Mouse (Mus musculus): Measurements from ENCODE around the gene Crhr1. TPM values are rescaled to one million over a fixed set of nuclear protein-coding genes. Genes with fewer than 3 reads are reported as not detected.

Gene Crhr1
- polyA plus RNA-seq, 1 experiment from 2014 or later, result 0.51 TPM

DNA sequence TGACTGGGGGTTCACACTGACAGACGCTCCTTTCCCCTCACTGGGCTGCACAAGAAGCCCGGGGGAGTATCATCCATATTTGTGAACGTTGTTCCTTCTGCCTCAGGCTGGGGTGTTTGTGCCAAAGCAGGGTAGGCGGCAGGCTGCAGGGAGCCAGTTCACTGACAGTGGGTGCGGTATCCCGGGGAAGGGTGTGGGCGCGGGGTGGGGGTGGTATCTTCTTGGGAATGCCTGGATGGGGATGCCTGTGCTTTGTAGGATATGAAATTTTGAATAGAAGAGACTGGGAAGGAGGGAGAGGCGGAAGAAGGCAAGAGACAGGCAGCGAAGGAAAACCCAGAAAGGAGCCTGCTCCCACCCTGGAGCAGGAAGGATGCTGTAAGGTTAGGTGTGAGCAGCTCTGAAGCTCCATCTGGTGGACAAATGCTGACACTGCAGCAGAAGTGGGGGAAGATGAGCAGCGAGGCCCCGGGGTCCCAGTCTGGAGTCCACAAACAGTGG is 38.7 kb downstream of the Crhr1 start:
- H3K9ac ChIP-seq (replicated peaks), result no peak overlapping the region
- H3K4me3 ChIP-seq, result no peak overlapping the region
- 39% methylated on average over 12 of the region's 12 CpGs for WGBS
- no peaks in the 10 kb centered on the region for H3K36me3 ChIP-seq
- H3K4me2 ChIP-seq (replicated peaks), result peak overlapping the region; percentile 13; the same call in 1 of the 2 replicates
- H3K9me3 ChIP-seq, result no peaks in the 10 kb centered on the region
- no peaks in the 10 kb centered on the region for H3K4me1 ChIP-seq
- peaks cover 17% of the 10 kb centered on the region for H3K27me3 ChIP-seq
- peak; percentile 49 for ATAC-seq (ENCODE audit: low FRiP score, low read depth)
- no peak overlapping the region for H3K27ac ChIP-seq (replicated peaks)

- ATAC-seq (ENCODE audit: low FRiP score, low read depth), result no peak
These were observed 46.2 kb downstream of the Crhr1 start for GRCm38 (mm10) chr11:104178893-104179292.

GRCm38 (mm10) chr11:104179804-104180203 is 47.1 kb downstream of the Crhr1 start:
- Histone ChIP-seq H3K9ac (replicated peaks) (no peak overlapping the region), H3K4me3 (no peak overlapping the region), H3K4me2 (replicated peaks) (no peak overlapping the region), H3K4me1 (no peaks in the 10 kb centered on the region; the same call in 1 of the 2 replicates), H3K27me3 (no peaks in the 10 kb centered on the region), H3K9me3 (no peaks in the 10 kb centered on the region), H3K27ac (replicated peaks) (no peak overlapping the region), H3K36me3 (no peaks in the 10 kb centered on the region)
- WGBS, result 73% methylated on average over 5 of the region's 5 CpGs
- ATAC-seq (ENCODE audit: low FRiP score, low read depth), result no peak

More at GRCm38 (mm10) chr11:104178893-104179292, 46.2 kb downstream of the Crhr1 start:
- H3K4me3 ChIP-seq, result no peak overlapping the region
- no peaks in the 10 kb centered on the region; the same call in 1 of the 2 replicates for H3K4me1 ChIP-seq
- no peak overlapping the region for H3K9ac ChIP-seq (replicated peaks)
- H3K9me3 ChIP-seq, result no peaks in the 10 kb centered on the region
- H3K27ac ChIP-seq (replicated peaks), result no peak overlapping the region
- no peak overlapping the region for H3K4me2 ChIP-seq (replicated peaks)
- H3K36me3 ChIP-seq, result no peaks in the 10 kb centered on the region
- 41% methylated on average over 7 of the region's 7 CpGs for WGBS
- no peaks in the 10 kb centered on the region for H3K27me3 ChIP-seq

DNA sequence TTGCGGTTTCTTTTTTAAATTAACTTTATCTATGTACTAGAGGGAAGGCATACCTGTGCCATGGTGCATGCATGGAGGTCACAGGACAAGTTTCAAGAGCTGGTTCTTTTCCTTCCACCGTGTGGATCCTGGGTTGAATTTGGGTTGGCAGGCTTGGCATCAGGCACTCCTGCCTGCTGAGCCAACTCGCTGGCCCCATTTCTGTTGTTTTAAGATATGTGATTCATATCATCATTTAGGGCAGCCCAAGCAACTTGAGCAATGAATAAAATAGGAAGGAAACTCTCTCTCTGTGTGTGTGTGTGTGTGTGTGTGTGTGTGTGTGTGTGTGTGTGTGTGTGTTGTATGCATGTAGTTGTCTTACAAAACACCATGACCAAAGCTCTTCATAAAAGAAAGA is 49.5 kb downstream of the Crhr1 start:
- 78% methylated on average over 3 of the region's 3 CpGs for WGBS
- Histone ChIP-seq H3K27ac (replicated peaks) (no peak overlapping the region), H3K9me3 (no peaks in the 10 kb centered on the region), H3K4me2 (replicated peaks) (no peak overlapping the region), H3K9ac (replicated peaks) (no peak overlapping the region), H3K27me3 (no peaks in the 10 kb centered on the region), H3K36me3 (no peaks in the 10 kb centered on the region), H3K4me3 (no peak overlapping the region), H3K4me1 (no peaks in the 10 kb centered on the region; the same call in 1 of the 2 replicates)
- ATAC-seq (ENCODE audit: low FRiP score, low read depth), result no peak

GRCm38 (mm10) chr11:104186135-104186836 is 53.6 kb downstream of the Crhr1 start, which contains the start of gene Sppl2c:
Gene Sppl2c (plus strand): TSS chr11:104186327.
- Histone ChIP-seq H3K4me2 (replicated peaks) (no peak within 1 kb of the TSS), H3K36me3 (no peaks in the 10 kb centered on the region), H3K27ac (replicated peaks) (no peak within 1 kb of the TSS), H3K4me3 (no peak within 1 kb of the TSS), H3K4me1 (no peaks in the 10 kb centered on the region), H3K9ac (replicated peaks) (no peak within 1 kb of the TSS), H3K9me3 (no peaks in the 10 kb centered on the region), H3K27me3 (no peaks in the 10 kb centered on the region)
- ATAC-seq (ENCODE audit: low FRiP score, low read depth), result no peak
- 82% methylated on average over 13 of the region's 13 CpGs for WGBS

GRCm38 (mm10) chr11:104186837-104187150 is 54.1 kb downstream of the Crhr1 start:
- Histone ChIP-seq H3K4me2 (replicated peaks) (no peak overlapping the region), H3K9ac (replicated peaks) (no peak overlapping the region), H3K27ac (replicated peaks) (no peak overlapping the region), H3K36me3 (no peaks in the 10 kb centered on the region), H3K4me1 (no peaks in the 10 kb centered on the region), H3K4me3 (no peak overlapping the region), H3K9me3 (no peaks in the 10 kb centered on the region), H3K27me3 (no peaks in the 10 kb centered on the region)
- ATAC-seq (ENCODE audit: low FRiP score, low read depth), result no peak
- 92% methylated on average over 9 of the region's 9 CpGs for WGBS

- Histone ChIP-seq H3K4me2 (replicated peaks) (no peak overlapping the region), H3K9me3 (no peaks in the 10 kb centered on the region), H3K9ac (replicated peaks) (no peak overlapping the region), H3K27ac (replicated peaks) (no peak overlapping the region), H3K36me3 (no peaks in the 10 kb centered on the region), H3K4me1 (no peaks in the 10 kb centered on the region), H3K4me3 (no peak overlapping the region), H3K27me3 (no peaks in the 10 kb centered on the region)
- WGBS, result 94% methylated on average over 10 of the region's 10 CpGs
- no peak for ATAC-seq (ENCODE audit: low FRiP score, low read depth)
These were observed 55.1 kb downstream of the Crhr1 start for GRCm38 (mm10) chr11:104187766-104188165.

- H3K36me3 ChIP-seq, result no peaks in the 10 kb centered on the region
- 74% methylated on average over 2 of the region's 2 CpGs for WGBS
- H3K27ac ChIP-seq (replicated peaks), result no peak overlapping the region
- no peak overlapping the region for H3K4me2 ChIP-seq (replicated peaks)
- H3K4me3 ChIP-seq, result no peak overlapping the region
- H3K9me3 ChIP-seq, result no peaks in the 10 kb centered on the region
- no peak for ATAC-seq (ENCODE audit: low FRiP score, low read depth)
- 0 out of 2 replicates have a peak, but pooled peaks cover 2% of the 10 kb centered on the region for H3K27me3 ChIP-seq
- H3K9ac ChIP-seq (replicated peaks), result no peak overlapping the region
- H3K4me1 ChIP-seq, result no peaks in the 10 kb centered on the region
These were observed 57.4 kb downstream of the Crhr1 start for GRCm38 (mm10) chr11:104190008-104190407.

GRCm38 (mm10) chr11:104195382-104195781 is 62.7 kb downstream of the Crhr1 start:
- peak overlapping the region; percentile 27 for H3K4me2 ChIP-seq (replicated peaks)
- no peak for ATAC-seq (ENCODE audit: low FRiP score, low read depth)
- 73% methylated on average over 11 of the region's 11 CpGs for WGBS

DNA sequence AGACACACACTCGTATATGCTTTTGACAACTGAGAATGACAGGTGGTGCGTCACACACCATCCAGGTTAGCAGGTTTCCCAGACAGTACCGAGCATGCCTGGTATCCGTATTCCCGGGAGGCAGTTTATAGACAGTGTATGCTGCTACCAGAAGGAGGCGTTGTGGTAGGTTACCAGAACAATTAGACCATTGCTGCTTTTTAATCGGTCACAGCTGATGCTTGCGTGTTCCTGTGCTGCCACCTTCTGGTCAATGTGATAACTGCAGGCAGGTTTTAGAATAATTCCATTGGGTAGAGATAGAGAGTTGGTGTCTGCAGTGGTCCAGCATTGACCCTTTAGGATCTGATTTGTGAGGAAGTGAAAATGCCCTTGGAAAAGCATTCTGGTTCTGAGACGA is 63.1 kb downstream of the Crhr1 start:
- peak; percentile 71 for ATAC-seq (ENCODE audit: low FRiP score, low read depth)
- no peak overlapping the region for H3K27ac ChIP-seq (replicated peaks)
- H3K4me1 ChIP-seq, result 0 out of 2 replicates have a peak, but pooled peaks cover 2% of the 10 kb centered on the region
- 8% methylated on average over 9 of the region's 9 CpGs for WGBS
- H3K27me3 ChIP-seq, result peaks cover 13% of the 10 kb centered on the region
- H3K4me2 ChIP-seq (replicated peaks), result peak overlapping the region; percentile 27
- H3K9ac ChIP-seq (replicated peaks), result no peak overlapping the region
- H3K36me3 ChIP-seq, result no peaks in the 10 kb centered on the region
- H3K9me3 ChIP-seq, result no peaks in the 10 kb centered on the region
- H3K4me3 ChIP-seq, result no peak overlapping the region

More at GRCm38 (mm10) chr11:104195382-104195781, 62.7 kb downstream of the Crhr1 start:
- Histone ChIP-seq H3K4me3 (no peak overlapping the region), H3K9me3 (no peaks in the 10 kb centered on the region), H3K9ac (replicated peaks) (no peak overlapping the region), H3K36me3 (no peaks in the 10 kb centered on the region), H3K27me3 (peaks cover 13% of the 10 kb centered on the region), H3K27ac (replicated peaks) (no peak overlapping the region), H3K4me1 (0 out of 2 replicates have a peak, but pooled peaks cover 2% of the 10 kb centered on the region)

DNA sequence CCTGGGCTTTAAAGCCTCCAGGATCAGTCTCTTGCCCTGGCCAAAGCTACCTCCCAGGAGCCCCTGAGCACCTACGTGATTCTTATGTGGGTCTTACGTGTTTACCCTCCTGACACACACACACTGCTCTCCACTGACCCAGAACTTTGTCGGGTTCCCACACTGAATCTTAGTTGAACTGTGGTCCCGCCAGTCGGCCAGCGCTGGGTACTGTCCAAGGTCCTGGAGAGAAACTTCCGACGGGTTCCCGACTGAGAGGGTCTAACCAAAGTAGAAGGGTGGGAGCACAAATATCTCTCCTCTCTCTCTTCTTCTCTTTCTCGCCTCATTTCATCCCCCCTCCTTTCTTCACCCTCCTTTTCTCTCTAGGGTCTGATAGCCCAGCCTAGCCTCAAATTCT is 65.2 kb downstream of the Crhr1 start:
- H3K36me3 ChIP-seq, result no peaks in the 10 kb centered on the region

DNA sequence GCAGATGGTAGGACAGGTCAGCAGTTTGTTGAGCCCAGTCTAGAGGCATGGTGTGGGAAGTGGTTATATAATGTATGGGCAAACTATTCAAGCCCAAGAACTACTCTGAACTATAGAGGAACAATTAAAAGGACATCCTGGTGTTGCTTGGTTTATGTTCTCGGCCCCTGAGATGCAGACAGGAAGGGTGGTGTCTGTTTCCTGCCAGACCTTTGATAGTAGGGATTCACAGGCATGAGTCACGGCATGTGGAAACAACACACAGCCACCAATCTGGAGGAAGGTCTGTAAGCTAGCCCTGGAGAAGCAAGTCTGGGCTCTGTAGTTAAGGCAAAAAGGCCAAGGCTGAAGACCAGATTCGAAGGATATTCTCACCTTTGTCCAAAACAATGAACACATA is 70.6 kb downstream of the Crhr1 start:
- Histone ChIP-seq H3K27ac (replicated peaks) (no peak overlapping the region), H3K4me2 (replicated peaks) (no peak overlapping the region), H3K4me1 (no peaks in the 10 kb centered on the region), H3K4me3 (no peak overlapping the region), H3K9ac (replicated peaks) (no peak overlapping the region), H3K9me3 (peaks cover 13% of the 10 kb centered on the region; the same call in 1 of the 2 replicates), H3K36me3 (no peaks in the 10 kb centered on the region), H3K27me3 (peaks cover 2% of the 10 kb centered on the region; the same call in 1 of the 2 replicates)
- ATAC-seq (ENCODE audit: low FRiP score, low read depth), result no peak
- WGBS, result 89% methylated on average over 3 of the region's 3 CpGs

More for the DNA sequence above, 65.2 kb downstream of the Crhr1 start:
- Histone ChIP-seq H3K4me1 (0 out of 2 replicates have a peak, but pooled peaks cover 2% of the 10 kb centered on the region), H3K27me3 (peaks cover 13% of the 10 kb centered on the region), H3K9ac (replicated peaks) (no peak overlapping the region), H3K9me3 (peaks cover 10% of the 10 kb centered on the region; the same call in 1 of the 2 replicates), H3K27ac (replicated peaks) (no peak overlapping the region), H3K4me3 (no peak overlapping the region), H3K4me2 (replicated peaks) (no peak overlapping the region)
- ATAC-seq (ENCODE audit: low FRiP score, low read depth), result no peak
- 13% methylated on average over 10 of the region's 10 CpGs for WGBS
